Mouse (Mus musculus): ENCODE results near the gene Hist2h2ab. TPM values are rescaled to one million over a fixed set of nuclear protein-coding genes. Genes with fewer than 3 reads are reported as not detected.
A peak's percentile ranks its signal among the peaks of the same experiment; 100 is the strongest.

The Hist2h2ab gene
- polyA plus RNA-seq, 1 experiment from 2014 or later, result not detected

DNA sequence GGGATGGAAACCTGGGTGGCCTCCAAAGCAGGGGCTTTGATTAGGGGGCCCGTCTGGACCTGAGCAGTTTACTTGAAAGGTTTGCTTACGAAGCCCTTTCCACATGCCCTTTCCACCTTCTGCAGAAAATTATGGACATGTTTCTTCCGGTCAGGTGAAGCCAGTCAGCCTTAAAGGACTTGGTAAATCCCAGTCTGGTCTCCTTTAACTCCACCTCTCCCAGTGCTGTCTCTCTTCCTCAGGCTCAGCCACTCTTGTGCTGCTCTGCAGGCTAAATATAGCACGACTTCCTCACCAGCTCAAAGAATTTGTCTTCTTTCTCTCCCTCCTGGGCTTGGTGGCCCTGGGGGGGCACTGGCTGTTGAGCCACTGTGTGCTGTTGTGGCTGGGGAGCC lies 37.3 kb upstream of the Hist2h2ab start:
- Histone ChIP-seq H3K4me3 (ENCODE audit: low read depth, low read length) (0 out of 2 replicates have a peak overlapping the region, but pooled peaks have one; percentile 51), H3K36me3 (ENCODE audit: insufficient read depth) (peaks cover 12% of the 10 kb centered on the region), H3K9ac (0 out of 2 replicates have a peak overlapping the region, but pooled peaks have one; percentile 66), H3K9me3 (ENCODE audit: low read depth, low read length) (no peaks in the 10 kb centered on the region), H3K4me1 (ENCODE audit: insufficient read depth) (0 out of 2 replicates have a peak, but pooled peaks cover 8% of the 10 kb centered on the region), H3K4me2 (peak overlapping the region; percentile 79), H3K27ac (ENCODE audit: low read depth) (no peak overlapping the region), H3K27me3 (ENCODE audit: insufficient read depth, low read length) (no peaks in the 10 kb centered on the region)
- no peak for TF ChIP-seq CTCF (IDR thresholded peaks at IDR 0.05; ENCODE audit: low read depth)
- no peak for ATAC-seq (ENCODE audit: insufficient read depth)
- DNase-seq, result peak; percentile 24
- WGBS, result 19% methylated on average over 4 of the region's 4 CpGs

DNA sequence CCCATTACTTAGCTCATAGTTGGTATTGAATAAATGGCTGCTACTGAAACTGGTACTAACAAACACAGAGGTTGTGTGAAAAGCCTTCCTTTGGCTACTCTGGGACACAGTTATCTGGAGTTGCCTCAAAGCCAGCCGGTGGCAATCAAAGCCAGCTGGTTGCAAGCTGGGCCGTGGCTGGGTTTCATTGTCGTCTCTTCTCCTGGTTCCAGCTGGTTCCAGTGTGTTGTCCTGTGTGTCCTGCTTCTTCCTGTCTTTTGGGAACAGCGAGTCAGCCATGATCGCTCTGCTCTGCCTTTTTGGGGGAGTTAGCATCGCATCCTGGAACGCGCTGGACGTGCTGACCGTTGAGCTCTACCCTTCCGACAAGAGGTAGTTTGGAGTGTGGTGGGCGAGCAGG lies 26.7 kb upstream of the Hist2h2ab start:
- H3K4me2 ChIP-seq, result no peak overlapping the region
- ATAC-seq (ENCODE audit: insufficient read depth) (no peak), DNase-seq (no peak)
- no peaks in the 10 kb centered on the region for H3K9me3 ChIP-seq (ENCODE audit: low read depth, low read length)
- TF ChIP-seq CTCF (IDR thresholded peaks at IDR 0.05; ENCODE audit: low read depth), result no peak
- 0 out of 2 replicates have a peak, but pooled peaks cover 4% of the 10 kb centered on the region for H3K36me3 ChIP-seq (ENCODE audit: insufficient read depth)
- no peak overlapping the region for H3K4me3 ChIP-seq (ENCODE audit: low read depth, low read length)
- H3K27ac ChIP-seq (ENCODE audit: low read depth), result no peak overlapping the region
- H3K4me1 ChIP-seq (ENCODE audit: insufficient read depth), result peaks cover 8% of the 10 kb centered on the region; the same call in 1 of the 2 replicates
- 52% methylated on average over 12 of the region's 12 CpGs for WGBS
- H3K9ac ChIP-seq, result no peak overlapping the region
- H3K27me3 ChIP-seq (ENCODE audit: insufficient read depth, low read length), result no peaks in the 10 kb centered on the region

DNA sequence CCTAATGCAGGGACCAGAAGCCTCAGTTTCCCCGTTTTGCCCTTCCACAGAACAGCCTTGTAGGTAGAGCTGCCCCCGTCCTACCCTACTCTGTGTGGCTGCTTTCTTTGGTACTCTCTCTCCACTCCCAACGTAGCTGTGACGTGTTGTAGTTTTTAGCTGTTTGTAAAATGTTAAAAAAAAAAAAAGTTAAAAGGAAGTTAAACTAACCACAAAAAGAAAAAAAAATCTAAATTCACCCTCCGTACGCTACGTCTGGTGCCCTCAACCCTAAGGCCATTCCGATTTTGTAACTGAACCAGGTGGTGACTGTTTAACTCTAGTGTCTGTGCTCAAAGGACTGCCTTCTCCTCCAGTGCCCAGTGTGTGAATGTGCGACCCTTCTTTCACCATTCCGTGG lies 24.7 kb upstream of the Hist2h2ab start:
- peaks cover 10% of the 10 kb centered on the region; the same call in 1 of the 2 replicates for H3K4me1 ChIP-seq (ENCODE audit: insufficient read depth)
- TF ChIP-seq CTCF (IDR thresholded peaks at IDR 0.05; ENCODE audit: low read depth), result no peak
- H3K4me2 ChIP-seq, result no peak overlapping the region
- no peak for ATAC-seq (ENCODE audit: insufficient read depth)
- H3K27ac ChIP-seq (ENCODE audit: low read depth), result no peak overlapping the region
- DNase-seq, result no peak
- no peak overlapping the region for H3K9ac ChIP-seq
- H3K27me3 ChIP-seq (ENCODE audit: insufficient read depth, low read length), result no peaks in the 10 kb centered on the region
- WGBS, result 86% methylated on average over 10 of the region's 10 CpGs
- H3K9me3 ChIP-seq (ENCODE audit: low read depth, low read length), result no peaks in the 10 kb centered on the region
- no peak overlapping the region for H3K4me3 ChIP-seq (ENCODE audit: low read depth, low read length)
- H3K36me3 ChIP-seq (ENCODE audit: insufficient read depth), result 0 out of 2 replicates have a peak, but pooled peaks cover 4% of the 10 kb centered on the region

DNA sequence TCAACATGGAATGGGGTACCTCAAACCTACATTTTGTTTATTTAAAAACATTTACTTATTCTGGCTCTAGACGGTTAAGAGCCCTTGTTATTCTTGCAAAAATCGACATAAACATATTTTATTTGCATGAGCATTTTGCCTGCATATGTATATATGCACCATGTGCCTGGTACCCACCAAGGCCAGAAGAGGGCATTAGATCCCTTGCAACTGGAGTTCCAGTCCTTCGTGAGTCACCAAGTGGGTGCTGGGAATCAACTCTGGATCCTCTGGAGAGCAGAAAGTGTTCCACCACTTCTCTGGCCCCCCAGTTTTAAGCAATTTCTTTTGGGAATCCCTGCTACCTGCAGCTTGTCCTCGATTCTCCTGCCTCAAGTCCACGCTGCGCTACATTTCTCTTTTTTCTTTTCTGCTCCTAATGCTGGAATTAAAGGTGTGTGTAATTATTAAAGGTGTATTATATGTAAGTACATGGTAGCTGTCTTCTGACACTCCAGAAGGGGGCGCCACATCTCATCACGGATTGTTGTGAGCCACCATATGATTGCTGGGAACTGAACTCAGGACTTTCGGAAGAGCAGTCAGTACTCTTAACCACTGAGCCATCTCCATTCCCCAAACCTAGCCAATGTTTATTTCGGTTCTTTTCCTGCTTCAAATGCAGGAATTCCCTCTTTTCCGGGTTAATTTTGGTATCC lies 23.9 kb upstream of the Hist2h2ab start:
- Histone ChIP-seq H3K9me3 (ENCODE audit: low read depth, low read length) (no peaks in the 10 kb centered on the region), H3K4me2 (peak overlapping the region; percentile 98; the same call in 1 of the 2 replicates), H3K4me1 (ENCODE audit: insufficient read depth) (peaks cover 10% of the 10 kb centered on the region; the same call in 1 of the 2 replicates), H3K27ac (ENCODE audit: low read depth) (no peak overlapping the region), H3K36me3 (ENCODE audit: insufficient read depth) (0 out of 2 replicates have a peak, but pooled peaks cover 4% of the 10 kb centered on the region), H3K9ac (no peak overlapping the region), H3K4me3 (ENCODE audit: low read depth, low read length) (no peak overlapping the region), H3K27me3 (ENCODE audit: insufficient read depth, low read length) (no peaks in the 10 kb centered on the region)
- WGBS, result 87% methylated on average over 11 of the region's 11 CpGs
- ATAC-seq (ENCODE audit: insufficient read depth) (no peak), DNase-seq (no peak)
- peak; percentile 35; the same call in 1 of the 2 replicates for TF ChIP-seq CTCF (IDR thresholded peaks at IDR 0.05; ENCODE audit: low read depth)

- peak overlapping the region; percentile 98 for H3K4me2 ChIP-seq
- no peak for TF ChIP-seq CTCF (IDR thresholded peaks at IDR 0.05; ENCODE audit: low read depth)
- ATAC-seq (ENCODE audit: insufficient read depth), result no peak; the same call in 1 of the 2 replicates
- no peaks in the 10 kb centered on the region for H3K27me3 ChIP-seq (ENCODE audit: insufficient read depth, low read length)
- H3K4me3 ChIP-seq (ENCODE audit: low read depth, low read length), result peak overlapping the region; percentile 67
- H3K9me3 ChIP-seq (ENCODE audit: low read depth, low read length), result no peaks in the 10 kb centered on the region
- DNase-seq, result no peak
- H3K27ac ChIP-seq (ENCODE audit: low read depth), result peak overlapping the region; percentile 97
- peak overlapping the region; percentile 89 for H3K9ac ChIP-seq
- 20% methylated on average over 27 of the region's 27 CpGs for WGBS
- H3K36me3 ChIP-seq (ENCODE audit: insufficient read depth), result 0 out of 2 replicates have a peak, but pooled peaks cover 4% of the 10 kb centered on the region
- H3K4me1 ChIP-seq (ENCODE audit: insufficient read depth), result peaks cover 10% of the 10 kb centered on the region; the same call in 1 of the 2 replicates
Measured at GRCm38 (mm10) chr3:96196437-96197128, 23.1 kb upstream of the Hist2h2ab start.

DNA sequence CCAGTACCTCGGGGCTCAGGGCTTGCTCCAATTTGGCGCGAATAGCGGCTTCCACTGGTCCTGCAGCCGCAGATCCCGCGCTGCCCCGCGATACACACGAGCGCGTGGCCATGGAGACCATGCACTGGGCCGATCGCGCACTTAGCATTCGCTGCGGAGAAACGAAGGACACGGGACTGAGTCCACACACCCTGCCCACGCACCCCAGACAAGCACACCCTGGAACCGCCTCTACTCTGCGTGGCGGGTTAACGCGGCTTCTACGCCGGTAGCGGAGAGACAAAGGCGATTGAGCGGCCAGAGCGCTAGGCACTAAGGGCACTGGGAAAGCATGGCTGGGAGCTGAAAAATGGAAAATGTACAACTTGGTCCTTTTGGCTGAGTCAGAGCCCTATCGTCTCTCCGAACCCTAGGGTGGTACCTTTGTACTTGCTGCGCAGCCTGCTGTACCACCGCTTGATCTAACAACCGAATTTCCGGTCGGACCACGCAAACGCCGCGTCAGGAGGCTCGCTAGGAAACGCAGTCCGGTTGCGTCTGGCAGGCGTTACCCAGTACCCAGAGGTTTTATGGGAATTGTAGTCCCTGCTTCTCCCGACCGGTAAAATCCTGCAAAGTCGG lies 22.4 kb upstream of the Hist2h2ab start:
- H3K4me3 ChIP-seq (ENCODE audit: low read depth, low read length), result peak overlapping the region; percentile 67
- H3K27me3 ChIP-seq (ENCODE audit: insufficient read depth, low read length), result no peaks in the 10 kb centered on the region
- no peaks in the 10 kb centered on the region for H3K9me3 ChIP-seq (ENCODE audit: low read depth, low read length)
- peaks cover 10% of the 10 kb centered on the region; the same call in 1 of the 2 replicates for H3K4me1 ChIP-seq (ENCODE audit: insufficient read depth)
- under 1% methylated on average over 50 of the region's 50 CpGs for WGBS
- ATAC-seq (ENCODE audit: insufficient read depth) (peak; percentile 94), DNase-seq (peak; percentile 96)
- H3K4me2 ChIP-seq, result peak overlapping the region; percentile 98
- peak overlapping the region; percentile 97 for H3K27ac ChIP-seq (ENCODE audit: low read depth)
- H3K9ac ChIP-seq, result peak overlapping the region; percentile 89
- TF ChIP-seq CTCF (IDR thresholded peaks at IDR 0.05; ENCODE audit: low read depth), result peak; percentile 28
- 0 out of 2 replicates have a peak, but pooled peaks cover 4% of the 10 kb centered on the region for H3K36me3 ChIP-seq (ENCODE audit: insufficient read depth)

Measured in lung, embryonic 14.5 days (tissue).